Mouse (Mus musculus) heart, embryonic 11.5 days (tissue): ENCODE measurements around the gene Slc30a3. TPM values are rescaled to one million over a fixed set of nuclear protein-coding genes. Genes with fewer than 3 reads are reported as not detected.

Experiments used
- ATAC-seq: fragments of 200-750 bp; cut with Nextera tagmentation; replicated peaks from 2 replicates; pipeline ENCODE4 v1.8.0; 2017; ENCODE audit warnings: moderate library complexity; ENCODE audit not compliant: insufficient number of reproducible peaks, low FRiP score, low TSS enrichment
- H3K27ac ChIP-seq: fragments of 300-500 bp; sonication (generic); 2 replicates; pipeline ENCODE4 v1.5.1; 2014; ENCODE audit warnings: mild to moderate bottlenecking, low read depth, low read length
- H3K27me3 ChIP-seq: fragments of 300-500 bp; sonication (generic); 2 replicates; pipeline ENCODE4 v1.6.1; 2014; ENCODE audit warnings: mild to moderate bottlenecking, low read length, mixed read lengths; ENCODE audit not compliant: control insufficient read depth, insufficient read depth
- H3K36me3 ChIP-seq: fragments of 300-500 bp; sonication (generic); 2 replicates; pipeline ENCODE4 v1.6.1; 2014; ENCODE audit warnings: mild to moderate bottlenecking, low read length, moderate library complexity, mixed read lengths; ENCODE audit not compliant: control insufficient read depth, insufficient read depth
- H3K4me1 ChIP-seq: fragments of 300-500 bp; sonication (generic); 2 replicates; pipeline ENCODE4 v1.6.1; 2014; ENCODE audit warnings: low read length; ENCODE audit not compliant: control insufficient read depth, insufficient read depth
- H3K4me2 ChIP-seq: fragments of 300-500 bp; sonication (generic); 2 replicates; pipeline ENCODE4 v1.6.1; 2014; ENCODE audit warnings: mild to moderate bottlenecking, moderate library complexity
- H3K4me3 ChIP-seq: fragments of 300-500 bp; sonication (generic); 2 replicates; pipeline ENCODE4 v1.5.1; 2014; ENCODE audit warnings: low read depth, low read length
- H3K9ac ChIP-seq: fragments of 300-500 bp; sonication (generic); 2 replicates; pipeline ENCODE4 v1.6.1; 2014; ENCODE audit warnings: mild to moderate bottlenecking, low read depth, low read length, moderate library complexity
- H3K9me3 ChIP-seq: fragments of 300-500 bp; sonication (generic); replicated peaks from 2 replicates; pipeline ENCODE4 v1.6.1; 2016; ENCODE audit warnings: low read length; ENCODE audit not compliant: control insufficient read depth
- WGBS: fragments of 180-500 bp; shearing (Covaris S2); extraction: QIAGEN DNeasy Blood & Tissue Kit; methylation state at CpG from one replicate; pipeline ENCODE4 v1.1.7; 2014; ENCODE audit not compliant: insufficient replicate concordance; 5-methylcytosine and 5-hydroxymethylcytosine counted together
- polyA plus RNA-seq: library from polyadenylated mRNA; unstranded; fragments of >200 nt; fragmentation: Nextera tagmentation; extraction: Ambion mirVana; gene quantifications from 2 replicates; pipeline ENCODE4 v1.2.1, GENCODE M21; 2014

Gene Slc30a3
- polyA plus RNA-seq, 1 experiment from 2014 or later = 0.47 TPM

- Histone ChIP-seq H3K4me1 (peaks cover 15% of the 10 kb centered on the region), H3K27me3 (peaks cover 61% of the 10 kb centered on the region), H3K9me3 (no peaks in the 10 kb centered on the region), H3K4me2 (peak overlapping the region; percentile 66), H3K36me3 (no peaks in the 10 kb centered on the region), H3K4me3 (peak overlapping the region; percentile 33), H3K9ac (peak overlapping the region; percentile 39; the same call in 1 of the 2 replicates), H3K27ac (no peak overlapping the region)
- WGBS = 25% methylated on average over 11 of the region's 11 CpGs
- ATAC-seq = no peak
These were observed 12.1 kb downstream of the Slc30a3 start for GRCm38 (mm10) chr5:31095711-31096480.

DNA sequence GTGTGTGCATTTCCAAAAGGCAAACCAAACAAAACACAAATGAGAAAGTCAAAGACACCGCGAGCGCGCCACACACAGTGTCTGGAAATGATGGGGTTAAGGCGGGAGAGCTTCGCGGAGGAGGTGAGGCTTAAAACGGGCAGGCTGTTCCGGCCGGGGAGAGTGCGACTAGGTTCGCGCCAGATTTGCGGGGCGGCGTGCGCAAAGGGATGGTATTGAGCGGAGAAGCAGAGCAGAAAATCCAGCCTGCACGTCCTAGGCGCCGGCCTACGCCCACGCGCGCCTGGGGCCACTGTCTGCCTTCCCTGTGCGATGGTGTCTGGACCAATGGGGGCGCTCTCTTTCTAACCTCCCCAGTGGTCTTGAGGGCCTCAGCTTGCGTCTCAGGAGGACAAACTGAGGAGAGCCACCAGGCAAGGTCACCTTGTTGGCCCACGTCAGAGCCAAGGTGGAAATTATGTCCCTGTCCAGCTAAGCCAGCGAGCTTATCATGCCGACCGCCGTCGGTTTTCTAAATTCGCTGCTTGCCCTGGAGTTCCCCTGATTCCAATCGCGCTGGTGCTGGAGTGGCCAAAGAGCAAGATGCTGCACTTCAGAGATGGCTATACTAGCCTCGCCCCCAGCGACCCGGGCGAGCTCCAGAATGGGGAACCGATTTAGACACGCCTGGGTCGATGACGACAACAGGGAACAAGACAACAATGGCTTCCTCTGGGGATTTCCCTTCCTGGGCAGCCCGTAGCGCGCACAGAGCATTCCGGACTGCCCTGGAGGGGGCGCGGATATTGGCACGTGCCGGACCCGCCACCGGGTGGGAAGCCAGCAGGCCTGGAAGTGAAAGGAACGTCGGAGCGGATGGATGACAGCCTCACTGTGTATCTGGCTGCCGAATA lies 13.0 kb downstream of the Slc30a3 start:
- peak overlapping the region; percentile 33 for H3K4me3 ChIP-seq
- WGBS = under 1% methylated on average over 59 of the region's 59 CpGs
- ATAC-seq = 0 out of 2 replicates have a peak, but pooled peaks have one; percentile 27
- peaks cover 70% of the 10 kb centered on the region for H3K27me3 ChIP-seq
- no peaks in the 10 kb centered on the region for H3K36me3 ChIP-seq
- peaks cover 15% of the 10 kb centered on the region for H3K4me1 ChIP-seq
- no peak overlapping the region for H3K27ac ChIP-seq
- no peaks in the 10 kb centered on the region for H3K9me3 ChIP-seq
- H3K9ac ChIP-seq = peak overlapping the region; percentile 39; the same call in 1 of the 2 replicates
- H3K4me2 ChIP-seq = peak overlapping the region; percentile 66

- 1% methylated on average over 29 of the region's 29 CpGs for WGBS
- ATAC-seq = no peak
- Histone ChIP-seq H3K27me3 (peaks cover 77% of the 10 kb centered on the region), H3K9ac (no peak overlapping the region), H3K4me1 (peaks cover 15% of the 10 kb centered on the region), H3K4me3 (peak overlapping the region; percentile 33), H3K36me3 (no peaks in the 10 kb centered on the region), H3K4me2 (peak overlapping the region; percentile 66), H3K27ac (no peak overlapping the region), H3K9me3 (no peaks in the 10 kb centered on the region)
These were observed 13.8 kb downstream of the Slc30a3 start for GRCm38 (mm10) chr5:31094100-31094798.

GRCm38 (mm10) chr5:31093151-31094041 lies 14.6 kb downstream of the Slc30a3 start:
- H3K9ac ChIP-seq = no peak overlapping the region; the same call in 1 of the 2 replicates
- no peak for ATAC-seq
- under 1% methylated on average over 41 of the region's 54 CpGs for WGBS
- H3K27me3 ChIP-seq = peaks cover 83% of the 10 kb centered on the region
- H3K36me3 ChIP-seq = no peaks in the 10 kb centered on the region
- no peak overlapping the region for H3K27ac ChIP-seq
- no peaks in the 10 kb centered on the region for H3K9me3 ChIP-seq
- peaks cover 15% of the 10 kb centered on the region for H3K4me1 ChIP-seq
- H3K4me2 ChIP-seq = peak overlapping the region; percentile 69
- H3K4me3 ChIP-seq = peak overlapping the region; percentile 44

GRCm38 (mm10) chr5:31092231-31092975 lies 15.6 kb downstream of the Slc30a3 start:
- ATAC-seq = no peak
- Histone ChIP-seq H3K4me3 (peak overlapping the region; percentile 44), H3K27me3 (peaks cover 90% of the 10 kb centered on the region), H3K9ac (peak overlapping the region; percentile 28; the same call in 1 of the 2 replicates), H3K36me3 (no peaks in the 10 kb centered on the region), H3K4me2 (peak overlapping the region; percentile 69), H3K27ac (no peak overlapping the region), H3K9me3 (no peaks in the 10 kb centered on the region), H3K4me1 (peaks cover 15% of the 10 kb centered on the region)
- whole genome bisulfite sequencing = 3% methylated on average over 44 of the region's 53 CpGs

DNA sequence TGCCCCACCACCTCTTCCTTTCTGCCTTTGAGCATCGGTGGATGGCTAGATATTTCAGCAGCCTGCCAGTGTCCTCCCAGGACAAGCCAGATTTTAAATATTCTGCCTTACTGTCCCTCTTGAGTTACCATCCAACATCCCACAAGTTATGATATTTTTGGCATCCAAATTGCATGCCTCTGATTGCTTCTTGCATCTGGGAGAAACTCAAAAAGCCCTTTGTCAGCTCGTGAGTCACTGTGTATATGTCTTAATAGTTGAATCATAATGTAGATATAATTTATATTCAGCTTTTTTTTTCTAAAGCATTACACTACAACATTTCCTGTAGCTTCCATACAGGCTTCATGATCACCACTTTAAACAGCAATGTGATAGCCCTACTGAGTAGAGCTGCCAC lies 20.9 kb downstream of the Slc30a3 start:
- H3K27ac ChIP-seq = no peak overlapping the region
- H3K27me3 ChIP-seq = peaks cover 47% of the 10 kb centered on the region
- H3K4me2 ChIP-seq = no peak overlapping the region
- no peak overlapping the region for H3K4me3 ChIP-seq
- H3K9ac ChIP-seq = no peak overlapping the region
- no peaks in the 10 kb centered on the region for H3K9me3 ChIP-seq
- peaks cover 20% of the 10 kb centered on the region for H3K4me1 ChIP-seq
- WGBS = 78% methylated on average over 2 of the region's 2 CpGs
- no peak for ATAC-seq
- no peaks in the 10 kb centered on the region for H3K36me3 ChIP-seq

DNA sequence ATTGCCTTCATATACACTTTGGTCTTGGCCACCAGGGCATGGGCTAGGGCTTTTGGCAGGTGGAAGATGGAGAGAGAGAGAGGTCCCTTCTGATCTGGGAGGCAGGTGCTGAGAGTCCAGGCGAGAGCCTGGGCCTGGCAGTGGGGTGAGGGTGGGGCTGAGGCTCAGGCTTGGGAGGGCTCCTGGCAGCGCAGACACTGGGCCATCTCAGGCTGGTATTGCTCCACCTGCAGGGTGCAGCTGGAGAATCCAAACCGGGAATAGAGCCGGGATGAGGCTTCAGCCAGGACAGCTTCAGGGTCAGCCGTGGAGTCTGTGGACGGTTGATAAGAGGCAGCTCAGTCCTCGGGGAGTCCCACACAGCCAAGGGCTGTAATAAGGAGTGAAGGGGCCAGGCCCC lies 21.4 kb downstream of the Slc30a3 start:
- WGBS = 13% methylated on average over 7 of the region's 7 CpGs
- H3K27me3 ChIP-seq = peaks cover 41% of the 10 kb centered on the region

More for the DNA sequence above, 21.4 kb downstream of the Slc30a3 start:
- no peak overlapping the region for H3K27ac ChIP-seq
- no peak for ATAC-seq
- no peak overlapping the region for H3K4me3 ChIP-seq
- H3K4me1 ChIP-seq = peaks cover 20% of the 10 kb centered on the region
- no peaks in the 10 kb centered on the region for H3K36me3 ChIP-seq
- H3K4me2 ChIP-seq = no peak overlapping the region
- 0 out of 2 replicates have a peak overlapping the region, but pooled peaks have one; percentile 18 for H3K9ac ChIP-seq
- H3K9me3 ChIP-seq = no peaks in the 10 kb centered on the region
